Comparison of ENCODE assay signal across 20 mouse cellular contexts in the genomic region with DNA sequence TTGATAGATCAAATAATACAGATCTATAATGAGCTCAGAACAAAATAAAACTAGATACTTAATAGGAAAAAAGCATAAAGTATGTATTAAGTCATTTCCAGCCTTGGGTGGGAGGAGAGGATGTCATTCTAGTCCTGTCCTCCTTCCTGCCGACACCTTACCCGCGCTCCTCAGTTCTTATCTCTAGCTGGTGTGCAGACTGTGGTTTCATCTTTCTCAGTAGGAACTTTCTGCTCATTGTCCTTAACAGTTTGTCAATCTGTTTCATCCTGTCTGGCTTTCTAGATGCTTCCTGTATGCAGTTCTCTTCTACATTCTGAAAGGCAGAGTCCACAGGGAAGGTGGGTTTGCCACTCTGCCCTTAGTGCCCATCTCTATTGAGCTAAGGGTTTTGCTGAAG. TPM values are rescaled to one million over a fixed set of nuclear protein-coding genes. Genes with fewer than 3 reads are reported as not detected.
DNase-seq lines count a peak whose midpoint lies in the region.
"Had no signal": no experiment of that assay in that cellular context is flagged by ENCODE, and none has a peak within 500 bp of the region (broad histone marks: within the 10 kb centered on the region; RNA-seq: fewer than 3 reads in every experiment).

No protein-coding gene starts in this region.

- DNase-seq in 416B (ENCODE audit: low read depth): peak; percentile 90
- DNase-seq in CD4-positive helper T cell, adult 2 months (ENCODE audit: low read depth, low spot score): peak; percentile 50
- DNase-seq in MEL-GATA-1-ER (ENCODE audit: extremely low read depth, low read depth): peak; percentile 28
- DNase-seq in induced T-regulatory cell, adult 2 months (ENCODE audit: low read depth): peak; percentile 18
- no peak for DNase-seq in heart, adult 9 months (ENCODE audit: low spot score in 2 of 2)
- no peak for DNase-seq in gastrocnemius, adult 18-20 months (ENCODE audit: low spot score)
- DNase-seq in spleen, postnatal 4 days (ENCODE audit: low spot score in 2 of 2): no peak
- no peak for DNase-seq in ovary, postnatal 36 days (ENCODE audit: low spot score)
- DNase-seq: adrenal gland, adult 8-10 months; adrenal gland, postnatal 14 days; adrenal gland, postnatal 36 days; B cell, adult 2 months; cerebellum, adult 11-12 months; cerebellum, adult 2 months; cerebellum, adult 9-10 months; cerebellum, postnatal 10 days; cerebellum, postnatal 25 days; embryo, embryonic 11 days had no signal

RNA-seq across cellular contexts. Expression of a gene that starts 19.9 kb away (rescaled TPM):
- 1 to 10 TPM; 2.6 to 3.5 TPM for total RNA-seq in gastrocnemius, adult 18-20 months (2021)
- total RNA-seq: adrenal gland, adult 18-20 months; adrenal gland, adult 8-10 months; adrenal gland, postnatal 14 days; adrenal gland, postnatal 36 days; ES-E14 had no signal

RNA-seq across cellular contexts. Expression of a gene that starts 55.7 kb away (rescaled TPM):
- 1 to 10 TPM; 7.2 to 8.4 TPM for total RNA-seq in gastrocnemius, adult 18-20 months (2021)

RNA-seq across cellular contexts. Expression of a gene that starts 56.1 kb away (rescaled TPM):
- total RNA-seq in gastrocnemius, adult 18-20 months (2021): under 1 TPM in 1 of 2 experiments, not detected in 1; 0.11 TPM

Comparison
In these comparisons a context has a peak if more than half of its experiments do, and no peak if none do; other contexts are left out.
1. DNase-seq: peak in 416B (single experiment), CD4-positive helper T cell, adult 2 months (single experiment), MEL-GATA-1-ER (single experiment) and induced T-regulatory cell, adult 2 months (single experiment); none in heart, adult 9 months (0 of 2), gastrocnemius, adult 18-20 months (single experiment), spleen, postnatal 4 days (0 of 2) and ovary, postnatal 36 days (single experiment).